Mouse (Mus musculus) yolk sac, embryonic 10.5 days (tissue): ENCODE data around the gene Stra6.
A peak's percentile ranks its signal among the peaks of the same experiment; 100 is the strongest.

Experiments used
- DNase-seq: peaks from one replicate; pipeline ENCODE4 v3.0.0-alpha.2; 2017; ENCODE audit warnings: low spot score

The Stra6 gene

DNA sequence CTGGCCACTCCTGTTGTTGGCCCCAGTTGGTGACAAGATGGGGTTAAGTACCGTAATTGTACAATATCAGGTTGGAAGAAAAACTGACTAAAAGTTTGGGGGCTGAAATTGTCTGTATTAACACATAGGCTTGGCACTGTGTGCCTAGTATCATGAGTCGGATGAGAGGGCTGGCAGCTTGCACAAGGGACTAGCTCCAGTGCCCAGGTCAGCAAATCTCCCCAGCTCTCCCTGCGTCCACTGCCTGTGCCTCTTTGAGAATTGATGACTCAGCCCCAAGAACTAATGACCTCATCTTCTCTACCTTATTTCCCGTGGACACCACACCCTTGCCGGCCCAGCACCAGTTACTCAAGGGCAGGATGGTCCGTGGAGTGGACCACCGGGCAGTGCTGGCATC, 13.7 kb upstream of the Stra6 start:
- no peak for DNase-seq

DNA sequence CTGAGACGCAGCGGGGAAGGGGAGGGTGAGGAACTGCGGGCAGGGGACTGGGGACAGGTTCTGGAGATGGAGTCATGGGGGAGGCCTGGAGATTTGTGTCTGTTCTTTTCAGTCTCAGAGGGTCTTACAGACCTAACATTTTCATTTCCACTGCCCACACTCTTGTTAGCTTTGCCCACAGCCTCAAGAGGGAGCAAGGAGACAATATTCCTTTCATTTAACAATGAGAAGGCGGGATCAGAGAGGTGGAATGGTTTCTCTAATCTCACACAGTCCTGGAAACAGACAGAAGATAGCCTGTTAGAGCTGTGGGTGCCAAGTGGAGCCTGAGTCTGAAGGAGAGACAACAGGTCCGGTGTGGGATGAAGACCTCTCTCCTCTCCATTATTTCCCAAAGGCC, 11.7 kb upstream of the Stra6 start:
- no peak for DNase-seq

DNA sequence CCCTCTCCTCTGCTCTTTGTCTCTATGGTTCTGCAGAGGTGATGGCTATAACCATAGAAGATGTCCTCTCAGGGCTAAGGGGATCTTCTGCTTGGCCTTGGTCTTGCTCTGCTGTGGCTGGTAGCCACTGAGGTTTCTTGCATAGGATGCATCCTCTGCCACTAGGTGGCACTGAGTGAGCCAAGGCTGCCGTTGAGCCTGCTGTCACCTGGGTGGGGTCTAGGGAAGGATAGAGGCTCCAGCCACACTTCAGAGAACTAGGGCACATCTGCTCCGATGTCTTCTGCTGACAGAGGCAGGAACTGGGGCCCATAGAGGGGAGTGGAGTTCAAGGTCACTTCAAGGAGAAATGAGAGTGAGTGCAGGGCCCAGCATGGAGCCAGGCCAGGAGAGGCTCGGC, 10.5 kb upstream of the Stra6 start:
- DNase-seq, result peak; percentile 25

DNA sequence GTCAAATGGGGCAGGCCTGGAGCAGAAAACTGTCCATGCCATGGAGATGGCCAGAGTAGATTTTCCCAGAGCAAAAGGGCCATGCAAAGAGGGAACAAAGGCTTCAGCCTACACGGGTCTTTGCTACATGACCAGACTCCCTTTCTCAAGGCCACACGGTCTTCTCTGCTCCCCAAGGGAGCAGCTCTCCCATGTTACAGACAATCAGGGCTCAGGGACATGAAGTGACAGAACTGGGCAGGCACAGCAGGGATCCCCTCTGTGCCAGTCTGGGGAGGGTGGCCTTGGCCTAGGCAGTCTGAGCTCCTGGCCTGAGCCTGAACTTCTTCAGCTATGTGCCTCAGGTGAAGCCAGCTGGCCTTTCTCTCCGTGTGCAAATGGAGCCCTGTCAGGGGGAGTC, 10.0 kb upstream of the Stra6 start:
- DNase-seq, result no peak

DNA sequence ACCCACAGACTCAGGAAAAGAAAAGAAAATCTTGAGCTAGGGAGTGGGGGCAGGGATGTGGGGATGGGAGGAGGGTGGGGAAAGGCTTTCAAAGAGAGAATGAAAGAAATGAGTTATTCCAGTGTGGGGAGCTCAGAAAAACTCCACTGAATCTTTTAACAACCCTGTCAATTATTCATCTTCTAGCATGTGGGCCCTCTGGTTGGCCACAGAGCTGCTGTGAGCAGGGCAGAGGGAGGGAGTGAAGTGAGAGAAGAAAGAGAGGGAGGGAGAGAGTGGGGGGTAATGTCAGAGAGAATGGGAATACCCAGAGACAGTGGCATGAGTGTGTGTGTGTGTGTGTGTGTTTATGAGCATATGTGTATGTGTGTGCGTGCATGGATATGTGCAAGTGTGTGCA, 9.6 kb upstream of the Stra6 start:
- no peak for DNase-seq

DNA sequence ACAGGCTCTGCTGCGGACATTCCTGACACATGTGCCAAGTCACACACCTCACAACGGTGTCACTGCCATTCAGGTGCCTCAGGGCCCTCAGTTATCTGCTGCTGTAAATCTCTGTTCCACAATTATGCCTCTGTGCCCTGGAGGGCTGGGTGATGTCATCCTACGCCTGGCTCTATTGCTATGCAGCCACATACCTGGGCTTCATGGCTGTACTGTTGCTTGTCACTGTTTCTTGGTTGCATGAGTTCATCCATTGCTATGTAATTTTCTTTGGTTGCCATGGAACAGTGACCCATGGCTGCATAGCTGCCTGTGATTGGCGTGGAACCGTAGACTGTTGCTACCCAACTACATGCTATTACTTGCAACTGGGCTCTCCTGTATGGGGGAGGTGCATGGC, 7.9 kb upstream of the Stra6 start:
- DNase-seq, result no peak

DNA sequence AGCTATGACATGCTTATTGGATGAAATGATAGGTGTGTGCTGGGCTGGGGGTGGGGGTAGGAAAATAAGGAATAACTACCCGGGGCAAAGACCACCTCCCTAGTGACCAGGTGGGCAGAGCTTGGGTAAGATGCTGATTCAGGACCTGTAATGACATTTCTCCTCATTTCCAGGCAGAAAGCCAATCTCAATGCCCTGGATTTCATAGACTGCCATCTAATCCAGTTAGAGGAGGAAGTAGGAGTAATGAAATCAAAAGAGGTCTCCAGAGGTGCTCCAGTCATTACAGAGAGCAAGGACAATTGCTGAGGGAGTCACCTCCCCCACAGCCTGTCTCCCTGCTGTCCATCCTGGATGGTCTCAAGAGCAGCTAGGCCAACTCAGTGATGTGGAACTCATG, 3.7 kb upstream of the Stra6 start:
- DNase-seq, result no peak

DNA sequence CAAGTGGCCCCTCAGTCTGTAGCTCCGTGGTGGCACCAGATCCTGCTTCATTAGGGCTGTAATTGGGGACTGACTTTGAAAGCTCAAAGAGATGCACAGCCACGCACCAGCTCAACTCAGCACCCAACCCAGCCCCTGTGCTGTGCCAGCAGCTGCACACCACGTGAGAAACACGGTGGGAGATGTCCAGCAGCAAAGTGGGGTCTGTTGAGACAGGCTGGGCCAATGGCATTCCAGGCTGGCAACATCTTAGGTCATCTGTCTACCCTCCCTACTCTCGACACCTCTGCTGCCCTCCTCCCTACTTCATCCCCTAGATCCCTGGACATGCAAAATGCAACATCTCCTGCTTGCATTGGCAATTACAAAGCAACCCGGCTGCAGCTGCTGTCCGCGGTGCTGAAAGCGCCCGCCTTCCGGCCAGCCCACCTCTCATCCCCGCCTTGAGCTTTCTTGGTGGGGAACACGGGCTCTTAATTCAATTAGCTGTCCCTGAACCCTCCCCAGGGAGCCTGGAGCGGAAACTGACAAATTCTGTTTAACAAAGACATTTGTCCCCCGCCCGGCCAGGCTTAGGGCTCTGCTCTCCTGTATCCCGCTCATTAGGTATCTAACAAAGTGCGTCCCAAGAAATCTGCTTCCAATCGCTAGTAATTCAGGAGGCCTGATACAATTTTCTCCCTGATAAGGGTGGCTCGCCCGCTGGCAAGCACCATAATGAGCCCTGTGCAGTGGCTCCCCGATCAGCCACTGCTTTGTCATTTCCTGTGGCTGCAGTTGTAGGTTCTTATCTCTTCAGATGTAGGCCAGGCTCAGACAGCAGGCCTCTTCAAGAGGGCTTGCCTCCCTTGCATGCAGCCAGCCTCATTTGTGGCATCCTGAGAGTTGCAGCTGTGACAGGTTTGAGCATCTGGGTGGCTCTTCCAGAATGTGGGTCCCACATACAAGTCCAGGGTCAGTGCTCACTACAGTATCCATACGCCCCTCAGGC, 2.6 kb upstream of the Stra6 start:
- peak; percentile 60 for DNase-seq

DNA sequence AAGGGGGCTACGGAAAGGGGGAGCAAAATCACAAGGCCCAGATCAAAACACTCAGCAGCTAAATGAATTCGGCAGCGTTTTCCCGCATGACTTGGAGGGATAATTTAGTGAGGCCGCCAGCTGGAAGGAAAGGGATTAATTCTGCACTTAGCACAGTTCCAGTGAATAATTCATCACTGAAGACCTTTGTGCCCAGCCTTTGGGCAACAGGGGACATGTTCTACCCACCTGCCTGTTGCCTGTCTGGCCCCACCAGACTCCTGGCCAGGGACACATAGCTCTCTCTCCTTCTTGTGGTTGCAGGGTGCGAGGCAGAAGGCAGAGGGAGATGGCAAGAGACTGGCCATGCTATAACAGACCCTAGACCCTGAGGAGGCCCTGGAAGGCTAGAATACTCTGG, 1.9 kb downstream of the Stra6 start:
- no peak for DNase-seq

DNA sequence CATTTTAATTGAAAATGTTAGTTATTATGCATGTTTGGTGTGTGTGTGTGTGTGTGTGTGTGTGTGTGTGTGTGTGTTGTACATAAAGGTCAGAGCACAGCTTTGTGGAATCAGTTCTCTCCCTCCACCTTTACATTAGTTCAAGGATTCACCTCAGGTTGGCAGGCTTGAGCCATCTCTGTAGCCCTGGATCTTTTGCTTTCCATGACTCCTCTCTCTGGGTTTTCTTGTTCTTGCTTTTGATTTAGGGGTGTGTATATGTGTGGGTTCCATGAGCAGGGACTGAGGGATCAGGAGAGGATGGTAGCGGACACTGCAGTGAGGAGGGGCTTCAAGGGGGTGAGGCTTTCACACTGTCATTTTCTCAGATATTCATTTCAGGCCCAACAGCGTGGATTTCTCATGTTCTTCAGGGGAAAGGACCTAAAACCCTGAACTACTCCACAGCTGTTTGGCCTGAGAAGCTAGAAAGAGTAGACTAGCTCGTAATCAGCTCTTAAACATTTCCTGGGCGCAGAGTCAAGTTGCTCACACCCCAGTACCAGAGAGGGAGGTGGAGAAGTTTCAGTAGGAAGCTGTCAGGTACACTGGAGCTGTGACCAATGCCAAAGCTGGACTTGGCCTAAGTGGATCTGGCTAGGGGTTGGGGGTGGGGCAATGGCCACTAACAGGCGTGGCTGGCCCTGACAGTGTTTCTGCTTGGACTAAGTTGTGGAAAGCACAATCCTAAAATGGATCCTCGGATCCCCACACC, 2.6 kb downstream of the Stra6 start:
- no peak for DNase-seq

DNA sequence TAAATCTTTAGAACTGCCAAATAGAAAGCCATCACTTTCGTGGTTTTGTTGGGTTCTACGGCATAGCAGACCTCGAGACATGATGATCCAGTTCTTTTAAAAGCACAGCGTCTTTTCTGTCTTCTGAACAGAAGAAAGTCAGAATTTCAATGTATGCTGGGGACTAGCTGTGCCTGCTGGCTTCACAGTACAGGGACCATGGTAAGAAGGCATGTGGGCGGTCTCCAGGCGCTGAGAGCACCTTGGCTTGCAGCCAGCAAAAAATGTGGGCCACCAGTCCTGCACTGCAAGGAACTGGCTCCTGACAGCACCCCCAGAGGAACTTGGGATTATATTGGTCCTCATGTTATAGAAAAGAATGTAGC, 3.1 kb downstream of the Stra6 start:
- no peak for DNase-seq

DNA sequence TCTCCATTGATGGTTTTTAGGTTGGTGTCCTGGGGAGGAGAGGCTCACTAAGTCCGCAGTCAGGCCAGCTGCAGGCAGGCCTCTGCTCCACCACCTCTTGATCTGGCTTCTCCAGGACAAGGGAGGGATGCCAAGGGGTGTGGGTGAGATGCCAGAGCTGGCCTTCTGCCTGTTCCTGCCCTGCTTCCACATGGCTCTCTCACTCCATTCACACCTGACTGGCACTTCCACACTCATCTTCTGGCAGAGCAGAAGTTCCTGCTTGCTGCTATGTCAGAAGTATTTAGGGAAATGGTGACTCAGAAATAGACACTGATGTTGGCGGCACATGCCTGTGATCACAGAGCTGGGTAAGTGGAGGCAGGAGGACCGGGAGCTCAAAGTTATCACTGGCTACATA, 4.0 kb downstream of the Stra6 start:
- no peak for DNase-seq

DNA sequence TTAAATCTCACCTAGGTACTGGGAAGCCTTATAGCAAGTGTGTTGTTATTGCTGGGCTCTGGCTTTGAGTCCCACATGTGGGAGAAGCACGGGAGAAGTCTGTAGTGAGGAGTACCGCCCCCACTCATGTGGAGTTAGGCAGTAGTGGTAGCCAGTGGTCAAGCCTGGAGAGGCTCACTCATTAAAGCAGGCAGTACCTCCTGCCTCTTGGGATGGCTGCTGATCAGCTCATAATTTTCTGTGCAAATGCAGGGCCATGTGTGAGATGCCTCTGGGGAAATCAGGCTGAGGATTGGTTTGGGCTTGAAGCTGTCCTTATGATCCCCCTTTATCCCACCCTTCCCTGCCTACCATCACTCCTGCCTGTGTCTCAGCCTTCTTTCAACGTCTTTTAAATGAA, 11.0 kb downstream of the Stra6 start:
- no peak for DNase-seq

DNA sequence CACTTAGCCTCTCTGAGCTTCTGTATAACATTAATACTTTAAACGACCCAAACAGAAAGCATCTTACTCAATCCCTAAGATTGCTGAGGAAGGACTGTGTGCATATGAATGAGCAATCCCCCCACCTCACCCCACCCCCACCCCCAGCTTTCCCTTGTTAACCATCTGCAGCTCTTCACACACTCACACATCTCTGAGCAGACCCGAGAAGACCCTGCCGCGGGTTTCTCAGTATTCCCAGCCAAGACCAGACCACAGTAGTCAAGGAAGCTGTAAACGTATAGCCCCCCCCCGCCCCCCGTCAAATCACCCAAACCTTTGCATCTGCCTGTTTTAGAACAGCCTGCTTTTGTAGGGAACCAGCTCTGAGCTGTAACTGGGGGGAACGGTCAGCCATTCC, 21.0 kb downstream of the Stra6 start:
- no peak for DNase-seq

DNA sequence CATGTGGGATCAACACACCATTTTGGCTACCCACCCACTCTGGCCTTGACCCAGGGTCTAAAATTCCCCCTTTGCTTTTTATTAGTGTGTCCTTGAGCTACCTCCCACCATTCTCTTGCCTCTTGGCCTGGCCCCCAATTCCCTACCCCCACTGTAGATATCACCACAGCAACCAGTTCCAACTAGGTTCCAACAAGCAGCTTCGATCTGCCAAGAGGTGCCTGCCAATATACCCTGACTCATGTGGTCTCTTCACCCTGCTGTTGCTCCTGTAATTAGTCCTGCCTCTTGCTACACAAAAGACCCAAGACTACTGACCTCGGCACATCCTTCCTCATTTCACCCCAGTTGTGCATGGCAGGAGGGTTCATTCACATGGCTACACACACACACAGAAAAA, 21.5 kb downstream of the Stra6 start:
- no peak for DNase-seq

DNA sequence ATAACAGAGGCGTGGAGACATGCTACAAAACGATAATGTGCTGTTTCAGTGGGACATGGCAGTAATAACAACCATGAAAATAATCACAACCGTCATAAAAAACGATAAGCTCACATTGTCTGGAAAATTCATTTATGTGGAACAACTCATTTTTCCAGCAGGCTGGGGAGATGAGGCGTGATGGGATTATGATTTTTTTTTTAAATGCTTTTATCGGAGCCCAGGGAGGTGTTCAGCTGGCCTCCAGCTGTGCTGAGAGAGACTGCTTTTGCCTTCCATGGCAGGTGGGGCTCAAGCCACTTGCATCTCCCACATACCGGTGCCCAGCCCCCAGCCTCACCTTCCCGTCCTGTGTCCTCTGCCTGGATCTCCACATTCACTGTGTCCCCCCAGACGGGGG, 22.6 kb downstream of the Stra6 start:
- no peak for DNase-seq

DNA sequence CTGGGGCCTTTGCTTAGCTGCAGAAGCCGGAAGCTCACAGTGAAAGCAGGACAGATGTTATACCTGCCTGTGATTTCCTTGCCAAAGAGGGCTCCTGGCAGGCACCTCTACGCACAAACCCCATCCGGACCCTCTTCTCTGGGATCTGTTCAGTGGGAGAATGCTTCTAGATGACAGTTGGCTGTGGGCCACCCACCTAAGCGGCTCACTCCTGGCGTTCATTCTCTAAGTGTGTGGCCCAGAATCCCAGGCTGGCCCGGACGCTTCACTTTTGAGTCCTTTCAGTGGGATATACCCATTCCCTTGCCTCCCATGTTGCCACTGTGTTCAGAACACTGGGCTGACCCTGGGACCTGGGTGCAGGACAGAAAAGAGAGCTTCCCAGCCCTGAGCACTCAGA, 23.3 kb downstream of the Stra6 start:
- no peak for DNase-seq

DNA sequence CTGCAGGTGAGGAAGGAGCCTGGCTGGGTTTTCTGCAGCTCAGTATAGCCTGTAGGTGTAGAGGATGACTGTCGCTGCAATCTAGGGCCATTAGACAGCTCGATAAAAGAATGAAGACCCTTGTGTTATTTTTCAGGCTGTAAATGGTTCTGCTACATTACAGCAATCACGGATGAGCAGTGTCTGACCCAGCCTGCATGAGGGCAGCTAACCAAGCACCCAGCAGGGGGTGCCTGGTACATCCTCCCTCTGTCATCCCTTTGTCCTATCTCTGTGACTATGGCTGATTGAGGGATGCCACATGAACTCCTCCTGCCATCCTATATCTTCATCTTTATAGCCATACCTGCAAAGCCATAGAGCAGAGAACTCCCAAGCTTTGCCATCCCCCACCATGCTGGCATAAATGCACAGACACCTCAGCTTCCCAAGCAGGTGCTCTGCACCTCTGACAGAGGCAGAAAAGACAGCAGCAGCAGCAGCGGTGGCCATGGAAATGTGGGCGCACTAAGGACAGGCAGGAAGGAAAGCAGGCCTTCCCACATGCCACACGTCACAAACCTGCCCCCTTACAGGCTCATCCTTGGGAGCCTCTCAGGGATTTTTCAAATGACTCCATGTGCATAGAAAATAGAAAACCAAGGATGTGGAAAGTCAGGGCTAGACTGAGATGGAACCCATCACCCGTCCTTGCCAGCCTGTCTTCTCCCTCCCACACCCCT, 23.9 kb downstream of the Stra6 start:
- DNase-seq, result no peak

DNA sequence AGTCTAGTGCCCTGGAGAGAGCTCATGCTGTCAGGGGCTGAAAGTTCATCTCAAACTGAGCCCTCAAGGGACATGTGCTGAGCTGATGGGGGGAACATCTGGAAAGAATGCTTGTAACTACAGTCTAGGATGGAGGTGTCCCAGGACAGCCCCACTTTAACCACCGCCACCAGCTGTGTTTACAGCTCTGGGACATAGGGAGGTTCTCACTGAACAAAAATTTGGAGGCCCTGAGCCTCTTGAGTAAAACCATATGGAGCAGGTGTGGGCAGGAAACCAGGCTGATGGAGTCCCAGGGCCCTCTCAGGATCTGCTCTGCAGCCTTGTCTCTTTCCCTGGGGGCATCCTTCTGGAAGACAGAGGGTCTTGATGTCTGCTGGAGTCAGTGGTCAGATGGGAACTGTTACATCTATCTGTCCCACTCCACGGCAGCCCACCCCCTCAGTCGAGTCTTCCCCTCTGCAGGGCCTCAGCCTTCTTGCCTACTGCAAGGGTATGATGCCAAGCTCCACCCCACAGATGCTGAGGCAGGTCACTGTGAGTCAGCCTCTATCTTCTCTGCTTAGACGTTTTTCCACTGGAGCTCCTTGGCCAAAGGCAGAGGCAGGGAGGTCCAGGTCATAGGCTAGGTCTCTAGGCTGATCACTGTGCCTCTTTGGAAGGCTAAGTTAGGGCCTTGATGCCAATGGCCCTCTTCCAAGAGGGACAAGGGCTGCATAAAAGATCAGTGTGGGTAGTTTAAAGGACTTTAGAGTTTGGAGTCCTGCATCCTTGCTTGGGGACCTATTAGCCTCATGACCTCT, 28.2 kb downstream of the Stra6 start:
- no peak for DNase-seq

DNA sequence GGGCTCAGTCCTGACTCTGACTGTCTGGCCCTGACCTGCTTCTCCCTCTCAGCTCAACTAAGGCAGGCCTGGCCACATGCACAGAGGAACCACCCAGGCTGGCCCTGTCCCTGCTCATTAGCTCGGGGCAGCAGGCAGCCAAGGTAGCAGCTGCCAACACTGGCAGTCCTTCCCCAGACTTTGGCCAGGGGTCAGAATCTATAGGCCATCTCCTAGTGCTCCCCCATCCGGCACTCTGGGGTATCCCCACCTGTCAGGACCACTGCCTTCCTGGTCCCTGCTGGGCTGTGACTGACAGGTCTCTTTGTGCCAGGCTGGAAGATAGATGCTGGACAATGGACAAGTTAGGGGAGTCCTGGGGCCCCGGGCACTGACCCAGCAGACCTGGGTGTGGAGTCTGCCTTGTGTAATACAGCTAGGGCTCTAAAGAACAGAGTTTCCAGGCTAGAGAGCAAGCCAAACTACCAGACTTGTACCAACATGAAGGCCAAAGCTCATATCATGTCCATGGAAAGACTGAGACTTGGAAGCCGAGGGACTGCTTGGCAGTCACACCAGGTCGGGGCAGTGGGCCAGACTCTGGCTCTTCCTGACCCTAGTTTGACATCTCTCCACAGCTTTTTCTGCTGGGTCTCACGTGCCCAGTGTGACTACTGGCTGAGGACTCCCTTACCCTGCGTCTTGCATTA, 29.1 kb downstream of the Stra6 start:
- DNase-seq, result no peak

DNA sequence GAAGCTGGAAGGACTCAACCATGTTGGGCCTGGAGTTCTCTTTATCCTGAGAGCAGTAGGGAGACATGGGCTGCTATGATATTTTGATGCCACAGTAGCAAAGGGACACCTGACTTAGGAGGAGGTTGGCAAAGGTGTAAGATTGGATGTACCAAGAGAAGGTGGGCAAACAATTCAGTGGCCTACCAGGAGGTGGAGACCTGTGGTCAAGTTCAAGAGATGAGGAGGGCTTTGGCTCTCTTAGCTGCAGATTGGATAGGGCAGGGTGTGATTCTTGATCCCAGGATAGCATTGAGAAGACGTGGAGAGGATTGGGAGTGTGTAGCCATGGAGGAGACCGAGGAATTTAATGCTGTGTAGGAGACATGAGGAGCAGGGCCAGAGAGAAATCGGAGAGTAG, 30.2 kb downstream of the Stra6 start:
- no peak for DNase-seq
